Mouse (Mus musculus) mouse embryonic stem cell (cell line): ENCODE data around the gene Sct.

ENCODE experiments used
- in situ Hi-C, 2 experiments: fragments of 300-500 bp; cut with MboI; formaldehyde crosslinking; loops; 1 replicate in 1 of 2; 3 replicates in 1 of 2; pipeline ENCODE4 v1.14.3; 2019 to 2020; ENCODE audit warnings: low sequenced_read_pairs in 2 of 2, low pct_unique_long_range_greater_than_20kb in 1 of 2, mixed read lengths in 1 of 2; ENCODE audit not compliant: unreplicated experiment in 1 of 2

Gene Sct

DNA sequence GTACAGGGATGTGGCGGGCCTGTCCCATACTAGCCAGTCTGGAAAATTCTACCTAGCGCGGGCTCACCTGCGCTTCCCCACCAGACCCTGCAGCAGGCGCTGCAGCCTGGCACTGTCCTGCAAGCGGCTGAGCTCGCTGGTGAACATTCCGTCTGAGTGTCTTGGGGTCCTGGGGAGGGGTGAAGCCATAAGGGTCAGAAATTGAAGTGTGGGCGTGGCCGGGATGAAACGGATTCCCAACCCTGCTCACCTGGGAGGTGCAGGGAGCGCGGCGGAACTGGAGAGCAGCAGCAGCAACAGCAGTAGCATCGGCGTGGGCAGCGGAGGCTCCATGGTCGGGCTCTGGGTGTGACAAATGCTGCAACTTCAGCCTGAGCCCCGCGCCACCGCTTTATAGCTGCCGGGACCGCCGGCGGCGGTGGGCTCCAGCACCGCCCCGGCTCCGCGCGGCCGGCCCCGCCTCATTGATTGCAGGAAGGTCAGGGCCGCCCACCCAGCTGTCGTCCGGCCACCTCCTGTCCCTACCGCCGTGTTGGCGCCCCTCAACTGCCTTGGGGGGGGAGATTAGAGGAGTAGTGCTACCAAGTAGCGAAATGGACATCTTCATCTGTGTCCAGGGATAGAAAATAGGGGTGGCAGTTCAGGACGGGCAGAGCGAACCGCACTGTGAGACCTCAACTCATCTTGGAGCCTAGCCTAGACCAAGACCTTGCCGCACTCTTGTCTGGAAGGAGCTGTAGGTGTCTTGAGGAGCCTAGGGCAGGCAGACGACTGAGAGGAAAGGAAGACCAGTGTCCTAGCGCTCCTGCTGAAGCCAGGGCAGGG lies at the start of gene Sct:
Gene Sct (minus strand): TSS at position 368 of the 825 bp plus-strand sequence.
- in situ Hi-C loops, result no loop called here

DNA sequence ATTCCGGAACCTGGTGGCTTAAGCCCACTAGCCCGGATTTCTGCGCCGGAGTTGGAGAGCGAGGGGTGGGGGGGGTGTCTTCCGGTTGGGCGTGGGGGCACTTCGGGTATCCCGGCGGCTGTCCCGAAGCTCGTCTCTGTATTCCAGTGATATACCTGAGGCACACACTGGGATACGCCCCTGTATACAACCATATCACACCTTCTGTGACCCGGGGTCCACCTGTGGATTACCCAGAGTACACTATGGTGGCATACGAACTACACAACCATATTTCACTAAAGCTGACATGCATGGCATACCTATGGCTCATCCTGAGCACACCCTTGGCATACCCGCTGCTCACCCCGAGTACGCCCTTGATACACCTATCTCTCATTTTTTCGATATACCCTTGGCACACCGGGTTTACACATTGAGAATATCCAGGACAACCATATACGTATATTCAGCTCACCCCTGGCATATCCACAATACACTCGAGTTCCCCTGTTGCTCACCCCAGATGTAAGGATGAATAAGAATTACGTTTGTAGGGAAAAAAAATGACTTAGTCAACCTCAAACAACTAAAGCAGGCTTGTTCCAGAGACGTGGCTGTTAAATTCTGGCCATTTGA lies 49.5 kb upstream of the Sct start:
- in situ Hi-C loops, result no loop called here

DNA sequence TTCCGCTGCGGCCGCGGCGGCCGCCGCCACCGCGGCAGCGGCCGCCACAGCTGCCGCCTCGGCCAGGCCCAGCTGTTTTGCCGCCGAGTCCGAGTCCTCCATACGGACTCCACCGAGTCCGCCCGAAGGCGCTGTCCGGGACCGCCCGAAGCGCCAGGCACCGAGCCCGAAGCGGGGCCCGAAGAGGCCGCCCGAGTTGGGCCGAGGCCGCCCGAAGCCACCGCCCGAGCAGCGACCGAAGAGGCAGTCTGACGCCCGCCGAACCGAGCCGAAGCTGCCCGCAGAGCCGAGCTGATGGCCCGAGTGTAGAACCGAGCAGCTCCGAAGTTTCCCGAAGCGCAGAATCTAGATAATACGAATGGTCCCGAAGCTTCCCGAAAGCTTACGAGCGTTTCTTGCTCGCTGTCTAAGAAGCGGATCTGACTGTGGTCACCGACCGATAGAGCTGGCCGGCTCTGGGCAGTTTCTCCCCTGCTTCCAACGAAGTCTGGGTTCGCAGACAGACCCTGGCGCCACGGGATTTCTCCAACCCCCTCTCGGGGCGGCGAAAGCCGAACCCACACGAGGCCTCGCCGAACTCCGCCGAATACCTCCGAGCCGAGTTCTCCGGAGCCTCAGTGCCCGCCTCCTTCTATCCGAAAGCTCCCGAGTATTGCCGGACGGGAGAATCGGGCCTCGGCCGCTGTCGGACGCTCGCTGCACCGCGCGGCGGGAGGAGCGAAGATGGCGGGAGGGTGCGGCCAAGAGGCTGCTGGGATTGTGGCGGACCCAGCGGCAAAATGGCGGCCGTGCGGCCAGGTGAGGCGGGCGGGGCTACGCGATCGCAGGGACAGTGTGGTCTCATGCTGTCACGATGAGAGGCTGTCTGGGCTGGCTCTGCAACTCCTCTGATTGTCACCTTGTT lies 48.8 kb upstream of the Sct start, which contains the start of the genes Deaf1 and Tmem80:
Gene Deaf1 (minus strand): TSS at position 222 of the 904 bp plus-strand sequence.
Gene Tmem80 (plus strand): TSS at position 271 of the 904 bp plus-strand sequence.
- in situ Hi-C loops, result no loop called here

DNA sequence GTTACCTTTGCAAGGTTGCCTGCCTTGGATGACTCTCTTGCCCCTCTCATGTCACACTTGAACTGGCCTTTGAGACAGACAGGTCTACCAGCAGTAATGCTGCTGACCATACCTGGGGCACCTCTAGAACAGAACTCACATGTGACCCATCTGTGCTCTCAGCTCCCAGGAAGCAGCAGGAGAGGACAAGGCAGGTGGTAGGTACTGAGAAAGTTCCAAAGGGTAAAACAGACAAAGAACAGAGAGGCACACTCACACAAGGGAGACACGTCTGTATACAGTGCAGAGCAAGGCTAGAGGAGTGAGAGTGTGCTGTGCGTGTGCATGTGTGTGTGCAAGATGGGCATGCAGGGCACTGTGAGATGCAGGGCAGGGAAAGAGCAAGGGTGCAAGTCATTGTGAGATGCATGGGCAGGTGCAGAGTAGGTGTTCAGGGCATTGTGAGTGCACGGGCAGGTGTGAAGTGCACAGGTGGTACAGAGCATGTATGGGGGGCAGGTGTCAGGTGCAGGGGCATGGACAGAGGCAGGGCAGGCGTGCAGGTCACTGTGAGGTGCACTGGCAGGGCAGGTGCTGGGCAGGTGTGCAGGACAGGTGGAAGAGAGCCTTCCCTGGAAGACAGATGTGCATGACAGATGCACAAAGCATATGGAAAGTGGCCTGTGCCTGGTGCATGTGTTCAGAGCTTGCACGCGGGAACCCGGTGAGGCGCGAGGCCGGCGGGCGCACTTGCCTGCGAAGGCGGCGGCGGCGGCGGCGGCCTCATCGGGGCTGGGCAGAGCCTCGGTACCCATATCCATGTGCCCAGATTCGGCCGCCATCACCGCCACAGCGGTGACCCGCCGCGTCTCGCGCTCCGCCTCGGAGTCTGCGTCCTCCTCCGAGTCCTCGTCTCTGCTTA lies 47.9 kb upstream of the Sct start:
- in situ Hi-C loops, result no loop called here

DNA sequence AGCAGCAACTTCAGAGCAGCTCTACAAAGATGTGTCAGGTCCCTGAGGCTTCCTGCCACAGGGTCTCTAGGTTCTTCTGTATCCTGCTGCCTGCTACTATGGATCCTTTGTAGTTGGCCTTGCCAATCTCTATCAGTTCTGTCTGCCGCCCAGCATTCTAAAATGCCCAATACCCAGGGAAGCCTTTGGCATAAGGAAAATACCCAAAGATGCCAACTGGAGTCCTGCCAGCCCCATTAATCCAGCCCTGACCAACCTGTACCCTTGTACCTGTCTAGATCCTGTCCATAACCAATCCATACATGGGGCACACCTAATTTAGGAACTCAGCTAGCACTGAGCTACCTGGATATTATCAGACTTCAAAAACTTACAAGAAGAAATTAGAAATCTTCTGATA lies 45.8 kb upstream of the Sct start:
- in situ Hi-C loops, result no loop called here

DNA sequence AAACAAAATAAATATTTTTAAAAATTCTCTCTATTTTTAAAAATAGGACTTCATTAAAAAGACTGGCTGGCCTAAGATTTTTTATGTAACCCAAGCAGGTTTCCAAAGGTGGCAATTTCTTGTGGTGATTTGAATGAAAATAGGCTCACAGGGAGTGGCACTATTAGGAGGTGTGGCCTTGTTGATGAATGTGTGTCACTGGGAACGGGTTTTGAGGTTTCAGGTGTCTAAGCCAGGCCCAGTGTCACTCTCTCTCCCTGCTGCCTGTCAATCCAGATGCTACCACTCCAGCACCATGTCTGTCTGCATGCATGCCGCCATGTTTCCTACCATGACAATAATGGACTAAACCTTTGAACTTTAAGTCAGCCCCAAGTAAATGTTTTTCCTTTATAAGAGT lies 40.5 kb upstream of the Sct start:
- in situ Hi-C loops, result loop anchor here in 1 of 2 experiments (10.0 kb wide), 1 partner anchor 65 kb away; no protein-coding TSS in a partner anchor

DNA sequence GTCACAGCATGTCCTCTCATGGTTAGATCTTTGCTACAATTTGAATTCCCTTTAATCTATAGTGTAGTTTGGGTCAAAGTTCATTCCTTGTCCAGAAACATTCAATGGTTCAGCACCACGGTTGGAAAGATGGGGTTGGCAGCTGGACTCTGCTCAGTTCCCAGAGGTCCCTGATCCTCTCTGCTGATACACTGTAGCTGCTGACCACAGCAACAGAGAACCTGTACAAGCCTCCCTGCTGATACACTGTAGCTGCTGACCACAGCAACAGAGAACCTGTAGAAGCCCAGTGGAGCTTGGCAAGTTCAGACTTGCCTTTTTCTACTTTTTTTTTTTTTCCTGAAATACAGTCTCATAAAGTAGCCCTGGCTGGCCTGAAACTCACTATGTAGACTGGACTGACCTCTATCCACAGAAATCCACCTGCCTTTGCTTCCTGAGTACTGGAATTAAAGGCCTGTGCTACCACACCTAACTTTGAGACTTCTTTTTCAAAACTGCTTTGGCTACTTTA lies 38.7 kb upstream of the Sct start:
- in situ Hi-C loops, result loop anchor here in 1 of 2 experiments (10.0 kb wide), 1 partner anchor 63 kb away; no protein-coding TSS in a partner anchor

DNA sequence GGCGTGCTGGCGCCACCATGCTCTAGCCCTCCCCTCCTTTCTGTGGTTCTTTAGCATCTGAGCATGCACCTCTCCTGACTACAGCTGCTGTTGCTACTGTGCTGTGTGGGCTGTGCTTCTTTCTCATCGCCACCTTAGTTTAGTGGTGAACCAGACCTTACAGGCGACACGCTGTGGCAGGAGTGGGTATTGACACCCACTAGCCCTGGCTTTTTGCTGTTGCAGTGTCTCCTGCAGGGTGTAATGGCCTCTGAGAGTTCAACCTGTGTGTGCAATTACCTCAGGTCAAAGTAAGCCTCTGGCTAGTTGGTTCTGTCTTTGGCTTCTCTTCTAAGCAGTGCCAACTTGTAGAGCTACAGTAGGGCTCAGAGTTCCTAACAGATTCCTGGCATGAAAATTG lies 37.0 kb upstream of the Sct start:
- in situ Hi-C loops, result loop anchor here in 1 of 2 experiments (10.0 kb wide), 1 partner anchor 61 kb away; no protein-coding TSS in a partner anchor

DNA sequence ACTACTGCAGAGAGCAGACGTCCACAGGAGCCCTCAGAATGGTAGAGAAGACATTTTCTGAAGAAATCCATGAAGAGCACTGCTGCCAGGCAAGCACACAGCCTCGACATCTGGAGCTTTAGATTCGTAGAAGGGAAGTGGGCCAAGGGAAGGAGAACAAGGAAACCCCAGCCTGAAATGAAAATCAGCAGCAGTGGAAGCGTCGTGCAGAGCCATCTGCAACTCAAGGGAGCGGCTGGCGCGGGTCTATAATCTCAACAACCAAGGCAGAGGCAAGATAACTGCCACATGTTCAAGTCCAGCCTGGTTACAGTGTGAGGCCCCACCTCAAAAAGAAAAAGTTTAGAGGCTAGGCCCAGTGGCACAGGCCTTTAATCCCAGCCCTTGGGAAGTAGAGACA lies 36.1 kb upstream of the Sct start:
- in situ Hi-C loops, result loop anchor here in 1 of 2 experiments (10.0 kb wide), 1 partner anchor 60 kb away; no protein-coding TSS in a partner anchor

DNA sequence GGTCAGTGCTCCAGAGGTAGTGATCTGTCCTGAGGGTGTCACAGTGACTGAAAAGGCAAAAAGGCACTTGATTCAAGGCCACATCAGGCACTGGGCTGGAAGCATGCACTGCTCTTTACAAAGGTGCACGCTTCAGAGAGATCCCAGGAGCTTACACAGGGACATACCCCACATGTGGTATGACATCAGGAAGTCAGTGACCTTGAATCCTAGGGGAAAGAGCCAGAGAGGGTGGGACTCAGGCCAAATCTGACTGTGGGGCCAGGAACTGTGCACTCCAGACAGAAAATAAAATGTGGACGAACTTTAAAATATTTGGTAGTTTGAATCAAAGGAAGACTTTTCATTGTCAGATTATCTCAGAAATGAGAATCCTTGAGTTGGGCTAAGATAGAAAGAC lies 35.5 kb upstream of the Sct start:
- in situ Hi-C loops, result loop anchor here (5.0 to 10.0 kb wide), 2 partner anchors 60 to 62 kb away; no protein-coding TSS in a partner anchor

DNA sequence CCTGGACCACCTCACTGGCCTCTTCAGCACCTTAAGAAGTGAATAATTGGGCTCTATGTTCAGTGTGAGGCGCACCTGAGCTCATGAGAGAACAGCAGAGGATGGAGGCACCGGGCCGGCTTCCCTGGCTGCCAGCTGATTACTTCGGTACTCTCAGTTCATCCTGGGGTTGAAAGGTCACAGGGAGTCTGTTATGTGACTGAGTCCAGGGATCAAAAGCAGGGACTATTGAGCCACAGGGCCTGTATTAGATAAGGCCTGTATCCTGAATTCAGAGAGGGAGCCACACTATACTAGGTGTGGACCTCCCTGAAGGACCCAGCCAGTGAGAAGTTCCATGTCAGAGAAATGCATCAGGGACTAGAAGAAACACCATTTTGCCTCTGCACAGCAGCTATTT lies 25.6 kb upstream of the Sct start:
- in situ Hi-C loops, result no loop called here

DNA sequence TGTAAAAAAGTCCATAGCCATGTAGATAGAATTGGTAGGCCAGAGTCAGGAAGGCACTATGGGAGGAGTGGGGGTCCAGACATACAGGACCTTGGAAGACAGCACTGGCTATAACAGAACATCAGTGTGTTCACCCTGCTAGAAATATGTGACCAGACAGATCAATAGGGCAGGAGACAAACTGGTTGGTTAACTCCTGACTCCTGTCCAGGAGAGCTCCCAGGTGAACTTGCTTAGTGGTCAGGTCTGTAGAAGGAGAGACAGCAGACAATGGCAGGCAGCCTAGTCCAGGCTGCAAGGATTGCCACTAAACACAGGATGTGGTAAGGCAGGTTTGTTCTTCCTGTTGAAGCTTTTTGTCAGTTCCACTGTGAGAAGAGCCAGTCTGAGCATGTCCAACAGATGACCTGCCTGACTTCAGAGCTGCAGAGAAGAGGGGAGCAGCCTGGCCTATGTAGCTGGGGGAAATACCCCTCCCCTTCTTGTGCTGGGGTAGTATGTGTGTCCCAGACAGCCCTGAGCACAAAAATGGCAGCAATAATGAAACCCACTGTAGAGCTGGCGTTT lies 23.9 kb upstream of the Sct start:
- in situ Hi-C loops, result no loop called here

DNA sequence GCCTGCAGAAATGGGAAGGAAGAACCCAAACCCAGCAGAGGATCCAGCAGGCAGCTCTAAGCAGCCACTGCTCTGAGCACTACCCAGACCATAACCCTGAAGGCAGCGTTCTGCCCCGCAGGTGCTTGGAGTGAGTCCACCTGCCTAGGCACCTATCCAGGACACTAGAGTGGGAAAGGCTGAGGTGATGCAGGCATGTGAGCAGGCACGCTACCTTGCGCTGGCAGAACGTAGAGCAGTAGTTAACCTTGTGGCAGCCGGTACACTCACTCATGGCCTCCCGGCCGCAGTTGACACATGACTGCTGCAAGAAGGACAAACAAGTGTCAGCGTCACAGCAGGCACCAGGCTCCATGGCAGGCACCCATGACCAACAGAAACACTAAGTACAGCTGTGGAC lies 22.5 kb upstream of the Sct start:
- in situ Hi-C loops, result no loop called here

DNA sequence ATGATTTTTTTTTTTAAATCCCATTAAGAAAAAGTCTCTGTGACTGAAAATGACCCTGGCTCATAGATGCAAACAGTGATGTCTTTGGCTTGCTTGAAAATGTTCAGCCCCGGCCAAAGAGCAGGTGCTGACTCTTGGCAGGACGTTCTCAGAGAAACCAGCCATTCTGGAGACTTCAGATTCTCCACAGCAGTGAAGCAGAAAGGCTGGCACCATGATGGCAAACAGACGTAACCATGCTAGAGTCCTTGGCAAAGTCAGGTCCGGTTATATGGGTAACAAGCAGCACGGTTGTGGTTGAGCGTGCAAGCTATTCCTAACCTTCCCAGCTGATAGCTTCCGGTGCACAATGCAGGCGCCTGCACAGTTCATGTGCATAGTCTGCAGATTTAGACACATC lies 20.2 kb upstream of the Sct start:
- in situ Hi-C loops, result no loop called here

DNA sequence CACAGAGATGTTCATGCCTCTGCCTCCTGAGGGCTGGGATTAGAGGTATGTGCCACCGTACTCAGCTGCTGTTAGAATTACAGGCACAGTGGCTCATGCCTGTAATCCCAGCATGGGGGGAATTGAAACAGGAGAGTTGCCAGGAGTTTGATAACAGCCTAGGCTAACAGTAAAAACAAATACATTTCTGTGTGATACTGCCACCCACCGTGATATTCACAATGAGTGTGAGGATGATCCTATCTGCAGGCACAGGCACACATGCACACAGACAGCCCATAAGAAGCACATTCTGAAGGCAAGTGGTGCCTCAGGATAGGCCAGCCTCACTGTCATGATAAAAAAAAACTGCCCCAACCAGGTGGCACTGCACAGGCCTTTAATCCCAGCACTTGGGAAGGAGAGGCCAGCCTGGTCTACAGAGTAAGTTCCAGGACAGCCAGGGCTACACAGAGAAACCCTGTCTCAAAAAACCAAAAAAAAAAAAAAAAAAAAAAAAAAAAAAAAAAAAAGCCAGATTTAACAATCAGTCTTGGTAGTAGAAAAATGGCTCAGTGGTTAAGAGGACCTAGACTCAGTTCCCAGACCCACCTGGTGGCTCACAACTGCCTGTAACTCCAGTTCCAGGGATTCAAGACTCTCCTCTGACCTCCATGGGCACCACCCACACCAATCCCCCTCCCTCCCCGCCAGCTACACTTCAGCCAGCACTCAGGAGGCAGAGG lies 19.2 kb upstream of the Sct start:
- in situ Hi-C loops, result no loop called here

DNA sequence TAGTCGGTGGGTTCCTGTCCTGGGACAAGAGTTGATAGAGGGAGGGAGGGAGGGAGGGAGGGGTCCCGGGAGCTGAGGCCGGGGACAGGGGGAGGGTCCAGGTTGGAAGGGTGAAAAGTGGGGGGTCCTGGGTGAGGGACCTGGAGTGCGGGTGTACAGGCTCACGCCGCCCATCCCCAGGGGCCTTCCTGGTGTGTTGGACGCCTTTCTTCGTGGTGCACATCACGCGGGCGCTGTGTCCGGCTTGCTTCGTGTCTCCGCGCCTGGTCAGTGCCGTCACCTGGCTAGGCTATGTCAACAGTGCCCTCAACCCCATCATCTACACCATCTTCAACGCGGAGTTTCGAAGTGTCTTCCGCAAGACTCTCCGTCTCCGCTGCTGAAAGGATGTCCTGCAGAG lies 15.5 kb upstream of the Sct start:
- in situ Hi-C loops, result no loop called here
